Mouse (Mus musculus) midbrain, embryonic 16.5 days (tissue): ENCODE measurements around the gene Eps8l2. TPM values are rescaled to one million over a fixed set of nuclear protein-coding genes. Genes with fewer than 3 reads are reported as not detected.

Source experiments
- ATAC-seq: fragments of 200-750 bp; cut with Nextera tagmentation; 2 replicates; pipeline ENCODE4 v1.8.0; 2017; ENCODE audit warnings: moderate TSS enrichment
- H3K27ac ChIP-seq: fragments of 300-500 bp; sonication (generic); 2 replicates; pipeline ENCODE4 v1.5.1; 2014; ENCODE audit warnings: mild to moderate bottlenecking, low read length, mixed read lengths
- H3K27me3 ChIP-seq: fragments of 300-500 bp; sonication (generic); 2 replicates; pipeline ENCODE4 v1.6.1; 2014; ENCODE audit warnings: low read depth, low read length, mixed read lengths; ENCODE audit not compliant: control insufficient read depth, insufficient read depth
- H3K36me3 ChIP-seq: fragments of 300-500 bp; sonication (generic); 2 replicates; pipeline ENCODE4 v1.6.1; 2014; ENCODE audit warnings: mild to moderate bottlenecking, low read length, moderate library complexity, mixed read lengths; ENCODE audit not compliant: control insufficient read depth, insufficient read depth
- H3K4me1 ChIP-seq: fragments of 300-500 bp; sonication (generic); 2 replicates; pipeline ENCODE4 v1.6.1; 2014; ENCODE audit warnings: mild to moderate bottlenecking, low read length, mixed read lengths; ENCODE audit not compliant: control insufficient read depth, insufficient read depth
- H3K4me2 ChIP-seq: fragments of 300-500 bp; sonication (generic); 2 replicates; pipeline ENCODE4 v1.6.1; 2014; ENCODE audit warnings: mild to moderate bottlenecking, low read length, mixed read lengths
- H3K4me3 ChIP-seq: fragments of 300-500 bp; sonication (generic); 2 replicates; pipeline ENCODE4 v1.5.1; 2014; ENCODE audit warnings: low read depth, mild to moderate bottlenecking, low read length, moderate library complexity, mixed read lengths
- H3K9ac ChIP-seq: fragments of 300-500 bp; sonication (generic); 2 replicates; pipeline ENCODE4 v1.6.1; 2014; ENCODE audit warnings: low read depth, low read length, mixed read lengths
- H3K9me3 ChIP-seq: fragments of 300-500 bp; sonication (generic); replicated peaks from 2 replicates; pipeline ENCODE4 v1.6.1; 2014; ENCODE audit warnings: mild to moderate bottlenecking, low read length, mixed read lengths; ENCODE audit not compliant: control insufficient read depth, poor library complexity, severe bottlenecking
- WGBS: fragments of 180-500 bp; shearing (Covaris S2); extraction: QIAGEN DNeasy Blood & Tissue Kit; methylation state at CpG from one replicate; pipeline ENCODE4 v1.1.7; 2014; 5-methylcytosine and 5-hydroxymethylcytosine counted together
- polyA plus RNA-seq: library from polyadenylated mRNA; unstranded; fragments of >200 nt; fragmentation: Nextera tagmentation; extraction: Ambion mirVana; gene quantifications from 2 replicates; pipeline ENCODE4 v1.2.1, GENCODE M21; 2015

Eps8l2 gene
- polyA plus RNA-seq, 1 experiment from 2014 or later: 1.0 TPM

DNA sequence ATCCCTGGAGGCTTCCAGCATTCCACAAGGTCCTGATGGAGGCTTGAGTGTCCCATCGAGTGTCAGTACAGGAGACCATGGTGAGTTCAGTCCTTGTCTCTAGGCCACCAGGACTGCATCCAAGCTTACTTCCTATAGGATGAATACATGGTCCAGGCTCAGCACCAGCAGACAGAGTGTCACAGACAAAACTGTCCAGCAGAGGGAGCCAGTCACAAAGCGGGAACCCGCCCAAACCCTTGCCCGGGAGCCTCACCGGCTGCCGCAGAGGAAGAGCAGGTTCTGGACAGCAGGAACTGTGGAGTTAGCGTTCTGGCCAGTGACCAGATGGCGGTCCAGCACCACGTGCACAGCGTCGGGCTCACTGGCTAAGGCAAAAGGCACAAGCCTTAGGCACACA lies 70.2 kb downstream of the Eps8l2 start:
- WGBS: 6% methylated on average over 11 of the region's 11 CpGs
- Histone ChIP-seq H3K36me3 (peaks cover 4% of the 10 kb centered on the region; the same call in 1 of the 2 replicates), H3K27me3 (no peaks in the 10 kb centered on the region), H3K9ac (no peak overlapping the region; the same call in 1 of the 2 replicates), H3K4me1 (peaks cover 6% of the 10 kb centered on the region), H3K27ac (no peak overlapping the region), H3K4me2 (no peak overlapping the region), H3K4me3 (no peak overlapping the region), H3K9me3 (no peaks in the 10 kb centered on the region)
- ATAC-seq: peak; percentile 26; the same call in 1 of the 2 replicates

DNA sequence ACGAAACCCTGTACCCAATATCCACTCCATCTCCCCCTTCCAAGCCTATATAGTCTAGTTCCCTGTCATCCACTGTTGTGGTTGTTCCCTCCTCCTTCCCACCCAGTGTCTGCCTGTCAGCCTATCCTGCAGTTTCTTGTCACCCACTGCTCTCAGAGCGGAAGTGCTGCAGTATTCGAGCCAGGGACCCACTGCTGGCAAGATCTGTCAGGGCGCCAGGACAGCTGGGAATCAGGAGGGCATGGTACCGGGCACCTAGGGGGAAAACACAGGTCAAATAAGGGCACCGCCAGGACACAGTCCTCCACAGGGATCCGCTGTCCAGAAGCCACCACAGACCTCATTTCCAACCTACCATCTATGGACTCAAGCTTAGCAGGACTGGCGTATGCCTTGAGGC lies 72.0 kb downstream of the Eps8l2 start:
- Histone ChIP-seq H3K4me3 (no peak overlapping the region), H3K9me3 (no peaks in the 10 kb centered on the region), H3K36me3 (peaks cover 4% of the 10 kb centered on the region; the same call in 1 of the 2 replicates), H3K9ac (no peak overlapping the region), H3K27me3 (no peaks in the 10 kb centered on the region), H3K27ac (no peak overlapping the region), H3K4me2 (no peak overlapping the region), H3K4me1 (peaks cover 8% of the 10 kb centered on the region)
- ATAC-seq: no peak
- 91% methylated on average over 8 of the region's 8 CpGs for whole genome bisulfite sequencing

DNA sequence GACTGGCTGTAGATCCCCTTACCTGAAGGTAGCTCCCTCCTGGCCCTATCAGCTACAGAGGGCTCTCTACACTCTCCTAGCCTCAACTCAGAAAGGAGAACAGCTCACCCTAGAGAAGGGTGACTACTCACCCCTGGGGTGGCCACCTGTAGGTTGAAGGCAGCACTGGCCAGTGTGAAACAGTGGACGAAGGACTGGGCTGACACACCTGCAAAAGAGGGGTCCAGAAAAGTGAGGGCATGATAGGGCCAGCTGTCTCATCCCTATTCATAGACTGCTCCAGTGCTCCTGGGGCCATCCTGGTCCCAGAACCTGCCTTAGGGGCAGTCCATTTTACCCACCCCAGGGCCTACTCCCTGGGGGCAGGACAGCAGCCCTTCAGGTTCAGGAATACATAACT lies 73.0 kb downstream of the Eps8l2 start:
- H3K36me3 ChIP-seq: peaks cover 4% of the 10 kb centered on the region; the same call in 1 of the 2 replicates
- no peak overlapping the region for H3K4me2 ChIP-seq
- 95% methylated on average over 1 of the region's 1 CpGs for WGBS
- no peak overlapping the region for H3K27ac ChIP-seq
- H3K4me3 ChIP-seq: no peak overlapping the region
- H3K9me3 ChIP-seq: no peaks in the 10 kb centered on the region
- no peak overlapping the region for H3K9ac ChIP-seq
- H3K4me1 ChIP-seq: peaks cover 8% of the 10 kb centered on the region
- H3K27me3 ChIP-seq: no peaks in the 10 kb centered on the region
- ATAC-seq: no peak

Other genes starting within 250 kb of the Eps8l2 start
- gene Sigirr, start 238.3 kb upstream of the Eps8l2 start, polyA plus RNA-seq: 1.7 and 2.0 TPM in 2 replicates
- gene Ano9, start 221.1 kb upstream of the Eps8l2 start, polyA plus RNA-seq: 0.28 and 0.42 TPM in 2 replicates
- gene Ptdss2, start 216.5 kb upstream of the Eps8l2 start, polyA plus RNA-seq: 81.6 and 82.6 TPM in 2 replicates
- gene Rnh1, start 166.0 kb upstream of the Eps8l2 start, polyA plus RNA-seq: 35.3 and 37.8 TPM in 2 replicates
- gene Hras, start 144.9 kb upstream of the Eps8l2 start, polyA plus RNA-seq: 139 and 144 TPM in 2 replicates
- gene Lrrc56, start 144.7 kb upstream of the Eps8l2 start, polyA plus RNA-seq: 11.5 and 12.7 TPM in 2 replicates
- gene Lmntd2, start 124.8 kb upstream of the Eps8l2 start, polyA plus RNA-seq: 0.23 and 0.81 TPM in 2 replicates
- 19.8 and 21.2 TPM in 2 replicates for gene Rassf7, start 123.0 kb upstream of the Eps8l2 start, polyA plus RNA-seq
- 68.0 and 72.3 TPM in 2 replicates for gene Phrf1, start 110.1 kb upstream of the Eps8l2 start, polyA plus RNA-seq
- gene Irf7, start 72.4 kb upstream of the Eps8l2 start, polyA plus RNA-seq: 1.4 and 1.5 TPM in 2 replicates
- not detected in 2 replicates for gene Cdhr5, start 62.1 kb upstream of the Eps8l2 start, polyA plus RNA-seq
- 2.4 and 2.8 TPM in 2 replicates for gene Sct, start 59.7 kb upstream of the Eps8l2 start, polyA plus RNA-seq
- 0.58 and 1.2 TPM in 2 replicates for gene Drd4, start 46.9 kb upstream of the Eps8l2 start, polyA plus RNA-seq
- gene Deaf1, start 11.2 kb upstream of the Eps8l2 start, polyA plus RNA-seq: 211 and 237 TPM in 2 replicates
- 53.1 and 54.7 TPM in 2 replicates for gene Tmem80, start 11.1 kb upstream of the Eps8l2 start, polyA plus RNA-seq
- 291 and 309 TPM in 2 replicates for gene Taldo1, start 53.3 kb downstream of the Eps8l2 start, polyA plus RNA-seq
- 48.5 and 54.9 TPM in 2 replicates for gene Gatd1, start 75.3 kb downstream of the Eps8l2 start, polyA plus RNA-seq
- 109 and 151 TPM in 2 replicates for gene Cend1, start 90.6 kb downstream of the Eps8l2 start, polyA plus RNA-seq
- gene Slc25a22, start 99.0 kb downstream of the Eps8l2 start, polyA plus RNA-seq: 108 and 121 TPM in 2 replicates
- 2.4 and 2.5 TPM in 2 replicates for gene Pidd1, start 105.1 kb downstream of the Eps8l2 start, polyA plus RNA-seq
- gene Rplp2, start 108.5 kb downstream of the Eps8l2 start, polyA plus RNA-seq: 607 and 649 TPM in 2 replicates
- 16.9 and 17.7 TPM in 2 replicates for gene Pnpla2, start 116.3 kb downstream of the Eps8l2 start, polyA plus RNA-seq
- 6.6 and 7.1 TPM in 2 replicates for gene Cracr2b, start 122.2 kb downstream of the Eps8l2 start, polyA plus RNA-seq
- gene Cd151, start 128.5 kb downstream of the Eps8l2 start, polyA plus RNA-seq: 17.1 and 17.5 TPM in 2 replicates
- gene Polr2l, start 136.3 kb downstream of the Eps8l2 start, polyA plus RNA-seq: 73.3 and 74.0 TPM in 2 replicates
- gene Tspan4, start 136.4 kb downstream of the Eps8l2 start, polyA plus RNA-seq: 45.8 and 49.1 TPM in 2 replicates
- gene Chid1, start 201.0 kb downstream of the Eps8l2 start, polyA plus RNA-seq: 40.3 and 52.8 TPM in 2 replicates
- gene Ap2a2, start 223.3 kb downstream of the Eps8l2 start, polyA plus RNA-seq: 132 and 137 TPM in 2 replicates